Mouse (Mus musculus): Measurements from ENCODE around the gene Map3k14. TPM values are rescaled to one million over a fixed set of nuclear protein-coding genes. Genes with fewer than 3 reads are reported as not detected.
"Not testable (repeated sequence)": the region's sequence is repeated elsewhere in the genome, so short reads cannot be mapped to it uniquely, and the experiment has no call there.

Gene Map3k14
- total RNA-seq, 1 experiment from 2014 or later: 7.0 TPM

- peak; percentile 56 for DNase-seq
These were observed 21.1 kb downstream of the Map3k14 start for GRCm38 (mm10) chr11:103246081-103246730.

DNA sequence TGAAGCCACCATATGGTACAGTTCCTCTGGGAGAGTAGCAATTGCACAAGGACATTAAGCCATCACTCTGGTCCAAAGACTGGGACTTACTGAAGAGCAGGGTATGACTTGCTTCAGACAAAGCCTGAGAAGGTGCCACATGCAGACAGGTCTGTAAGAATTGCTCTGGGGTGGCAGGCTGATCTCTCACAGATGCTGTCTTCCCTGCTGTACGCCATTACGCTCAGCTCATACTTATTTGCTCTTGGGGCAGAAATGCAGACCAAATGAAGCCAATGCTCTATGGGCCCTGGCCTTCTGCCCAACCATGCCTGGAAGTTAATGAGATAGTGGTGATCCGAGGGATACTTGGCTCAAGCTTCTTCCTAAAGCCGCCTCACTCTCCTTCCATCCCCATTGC lies 22.4 kb downstream of the Map3k14 start:
- DNase-seq: no peak

GRCm38 (mm10) chr11:103240740-103241139 lies 26.5 kb downstream of the Map3k14 start:
- DNase-seq: no peak

DNA sequence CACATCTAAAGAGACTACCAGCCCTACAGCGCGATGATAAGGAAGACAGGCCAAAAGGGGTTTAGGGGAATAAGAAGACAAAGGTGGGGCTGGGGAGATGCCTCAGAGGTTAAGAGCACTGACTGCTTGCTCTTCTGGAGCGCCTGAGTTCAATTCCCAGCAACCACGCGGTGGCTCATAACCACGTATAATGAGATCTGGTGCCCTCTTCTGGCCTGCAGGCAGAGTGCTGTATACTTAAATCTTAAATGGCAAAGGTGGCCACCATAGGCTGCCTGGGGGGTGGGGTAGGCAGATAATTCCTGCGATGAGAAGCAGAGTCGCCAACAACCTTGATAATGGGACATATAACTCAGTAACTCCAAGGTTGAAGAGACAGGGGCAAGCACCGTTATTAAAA lies 29.5 kb downstream of the Map3k14 start:
- no peak for DNase-seq

DNA sequence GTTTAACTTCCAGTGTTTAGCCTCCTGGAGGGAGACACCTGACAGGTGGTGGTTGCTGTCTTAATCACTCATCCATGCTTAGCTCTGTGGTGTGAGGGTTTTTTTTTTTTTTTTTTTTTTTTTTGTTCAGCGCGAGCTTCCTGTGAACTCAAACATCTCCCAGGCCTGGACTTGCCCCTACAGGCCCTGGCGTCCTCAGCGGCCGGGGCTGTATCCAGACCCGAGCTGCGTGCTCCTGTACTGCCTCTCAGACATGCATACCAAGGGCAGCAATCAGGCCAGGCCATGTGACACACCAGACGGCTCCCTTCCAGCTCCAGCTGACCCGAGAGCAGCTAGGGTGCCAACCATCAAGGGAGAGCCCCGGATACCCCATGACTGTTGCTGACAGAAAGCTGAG lies 30.4 kb downstream of the Map3k14 start:
- DNase-seq: no peak

DNA sequence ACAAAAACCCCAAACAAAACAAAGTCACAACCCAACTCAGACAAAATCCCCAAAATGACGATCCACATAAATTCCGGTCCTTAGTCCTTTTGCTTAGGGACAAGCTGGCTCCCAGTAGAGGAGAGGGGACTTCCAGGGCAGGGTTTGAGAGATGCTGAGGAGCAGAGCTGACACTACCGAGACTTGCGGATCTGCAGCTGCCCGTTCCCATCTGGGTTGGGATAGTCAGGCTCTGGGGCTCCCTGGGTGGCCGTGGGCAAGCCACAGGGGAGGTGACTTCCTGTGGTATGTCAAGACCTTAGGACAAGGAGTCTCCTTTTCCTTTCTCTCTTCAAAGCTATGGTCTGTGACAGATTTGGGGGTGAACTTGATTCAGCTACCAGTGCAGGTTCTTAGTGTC lies 30.8 kb downstream of the Map3k14 start:
- no peak for DNase-seq

DNA sequence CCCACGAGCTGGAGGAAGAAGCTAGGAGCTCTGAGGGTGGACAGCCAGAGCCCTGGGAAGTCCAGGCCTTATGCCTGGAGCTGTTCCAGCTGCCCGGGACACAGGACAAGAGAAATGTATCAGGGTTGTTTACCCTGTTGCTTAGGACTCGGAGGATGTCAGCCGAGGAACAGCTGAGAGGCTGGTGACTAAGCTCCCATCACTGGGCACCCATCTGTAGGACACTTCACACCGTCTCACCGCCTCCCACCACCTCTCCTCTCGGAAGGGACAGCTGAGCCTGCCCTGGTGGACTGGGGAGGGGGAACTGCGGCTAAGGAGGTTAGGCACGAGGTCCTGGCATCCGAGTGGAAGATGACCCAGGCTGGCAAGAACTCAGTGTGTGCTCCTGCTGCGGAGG lies 31.6 kb downstream of the Map3k14 start:
- no peak for DNase-seq

DNA sequence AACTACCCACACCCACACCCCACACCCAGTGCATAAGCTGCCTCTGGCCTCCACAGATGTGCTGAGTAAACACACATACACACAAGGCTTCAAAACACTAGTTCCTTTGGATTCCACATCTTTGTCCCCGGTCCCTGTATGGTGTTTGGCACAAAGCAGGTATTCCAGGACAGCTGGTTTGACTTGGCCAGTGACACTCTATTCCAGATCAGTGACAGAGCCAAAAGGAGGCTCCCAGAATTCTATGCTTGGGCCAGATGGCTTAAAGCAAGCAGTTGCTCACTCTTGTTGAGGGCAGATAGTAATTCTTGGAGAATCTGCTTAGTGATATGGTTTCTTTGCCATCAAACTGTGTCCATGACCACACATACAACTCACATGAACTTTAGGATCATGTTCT lies 32.8 kb downstream of the Map3k14 start:
- no peak for DNase-seq

DNA sequence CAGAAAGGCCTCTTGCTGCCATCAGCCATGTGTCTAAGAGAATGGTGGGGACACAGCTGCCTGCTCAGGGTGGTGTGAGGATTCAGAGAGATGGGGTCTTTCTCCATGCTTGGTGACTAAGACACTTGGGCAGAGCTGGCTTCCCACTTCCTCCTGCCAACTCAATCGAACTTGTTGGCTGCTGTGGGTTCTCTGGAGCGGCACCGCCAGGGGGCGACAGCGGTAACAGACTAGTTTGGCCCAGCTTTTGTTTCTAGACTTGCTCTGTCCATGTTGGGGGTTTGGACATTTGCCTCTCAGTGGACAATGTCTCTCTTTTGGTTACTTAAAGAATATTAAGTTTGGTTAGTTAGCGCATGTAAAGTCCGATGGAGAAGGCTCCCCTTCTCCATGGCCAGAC lies 34.3 kb downstream of the Map3k14 start:
- peak; percentile 88 for DNase-seq

GRCm38 (mm10) chr11:103231367-103231766 lies 35.9 kb downstream of the Map3k14 start:
- DNase-seq: no peak

DNA sequence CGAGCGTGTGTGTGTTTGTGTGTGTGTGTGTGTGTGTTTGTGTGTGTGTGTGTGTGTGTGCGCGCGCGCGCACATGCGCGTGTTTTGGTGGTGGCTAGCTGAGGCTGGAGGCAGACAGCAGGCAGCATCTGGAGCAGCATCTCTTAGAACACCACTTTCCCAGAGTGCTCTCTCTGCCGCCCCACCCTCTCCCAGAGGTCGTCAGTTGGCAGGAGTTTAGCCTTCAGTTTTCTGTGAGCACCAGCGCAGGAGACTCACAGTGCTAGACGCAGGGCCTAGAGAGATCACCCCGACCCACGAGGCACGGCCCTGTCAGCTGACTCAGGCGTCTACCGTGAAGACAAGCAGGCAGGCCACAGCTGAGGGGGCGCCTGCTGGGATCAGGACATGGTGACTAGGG lies 36.6 kb downstream of the Map3k14 start:
- no peak for DNase-seq

DNA sequence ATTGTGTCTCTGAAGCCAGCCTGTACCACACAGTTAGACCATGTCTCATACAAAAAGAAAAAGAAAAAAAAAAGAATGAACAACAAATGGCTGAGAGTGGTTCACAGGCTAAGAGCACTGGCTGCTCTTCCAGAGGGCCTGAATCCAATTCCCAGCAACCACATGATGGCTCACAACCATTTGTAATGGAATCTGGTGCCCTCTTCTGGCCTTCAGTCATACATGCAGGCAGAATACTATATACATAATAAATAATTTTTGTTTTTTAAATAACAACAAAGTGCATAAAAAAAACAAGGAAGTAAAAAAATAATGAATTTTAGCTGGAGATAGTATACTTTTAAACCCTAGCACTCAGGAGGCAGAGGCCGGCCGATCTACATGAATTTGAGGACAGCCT lies 37.7 kb downstream of the Map3k14 start:
- DNase-seq: no peak

DNA sequence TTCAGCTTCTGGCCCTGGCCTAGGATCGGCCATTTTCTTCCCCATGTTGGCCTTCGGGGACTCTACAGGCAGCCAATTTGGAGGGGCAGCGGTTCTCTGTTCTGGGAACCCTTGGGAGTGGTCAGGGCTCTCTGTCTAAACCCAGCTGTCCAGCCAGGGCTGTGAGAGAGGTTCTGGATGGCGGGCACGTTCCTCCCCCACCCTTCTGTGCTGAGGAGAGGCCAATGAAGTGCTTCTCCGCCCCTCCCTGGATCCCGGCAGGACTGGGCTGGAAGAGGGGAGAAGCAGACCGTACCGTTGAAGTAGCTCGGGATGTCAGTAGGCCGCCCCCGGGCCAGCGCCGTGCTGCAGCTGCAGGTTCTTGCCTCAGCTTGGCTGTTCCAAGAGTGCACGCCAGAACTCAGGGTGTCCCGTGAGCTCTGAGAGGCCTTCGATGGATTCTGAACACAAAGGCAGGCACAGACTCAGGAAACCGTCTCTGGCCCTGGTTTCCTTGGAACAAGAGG lies 43.3 kb downstream of the Map3k14 start:
- no peak for DNase-seq

DNA sequence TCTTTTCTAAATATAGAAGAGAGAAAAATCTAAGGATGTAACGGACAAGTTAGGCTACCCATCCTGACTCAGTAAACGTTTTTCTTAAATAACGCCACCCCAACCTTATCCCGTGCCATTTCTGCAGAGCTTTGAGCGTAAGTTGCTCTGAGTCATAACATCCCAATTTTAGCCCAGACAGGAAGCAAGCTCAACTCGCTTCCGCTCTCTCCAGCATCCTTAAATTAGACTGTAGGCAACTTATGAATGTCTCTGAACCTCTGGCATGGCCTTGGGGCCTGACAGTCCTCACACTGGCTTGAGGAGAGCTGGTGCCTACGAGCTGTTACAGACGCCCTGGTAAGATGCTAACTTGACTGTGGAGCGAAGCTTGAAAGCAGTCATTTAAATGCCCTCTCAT lies 43.8 kb downstream of the Map3k14 start:
- DNase-seq: no peak

DNA sequence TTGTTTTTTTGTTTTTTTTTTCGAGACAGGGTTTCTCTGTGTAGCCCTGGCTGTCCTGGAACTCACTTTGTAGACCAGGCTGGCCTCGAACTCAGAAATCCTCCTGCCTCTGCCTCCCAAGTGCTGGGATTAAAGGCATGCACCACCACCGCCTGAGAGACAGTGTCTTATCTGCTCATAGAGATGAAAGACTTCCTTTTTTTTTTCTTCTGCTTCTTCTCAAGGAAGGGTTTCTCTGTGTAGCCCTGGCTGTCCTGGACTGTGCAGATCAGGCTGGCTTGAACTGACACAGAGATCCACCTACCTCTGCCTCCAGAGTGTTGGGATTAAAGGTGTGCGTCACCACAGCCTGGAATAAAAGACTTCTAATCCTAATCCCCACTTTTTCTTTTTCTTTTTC lies 44.6 kb downstream of the Map3k14 start:
- not testable (repeated sequence) for DNase-seq

DNA sequence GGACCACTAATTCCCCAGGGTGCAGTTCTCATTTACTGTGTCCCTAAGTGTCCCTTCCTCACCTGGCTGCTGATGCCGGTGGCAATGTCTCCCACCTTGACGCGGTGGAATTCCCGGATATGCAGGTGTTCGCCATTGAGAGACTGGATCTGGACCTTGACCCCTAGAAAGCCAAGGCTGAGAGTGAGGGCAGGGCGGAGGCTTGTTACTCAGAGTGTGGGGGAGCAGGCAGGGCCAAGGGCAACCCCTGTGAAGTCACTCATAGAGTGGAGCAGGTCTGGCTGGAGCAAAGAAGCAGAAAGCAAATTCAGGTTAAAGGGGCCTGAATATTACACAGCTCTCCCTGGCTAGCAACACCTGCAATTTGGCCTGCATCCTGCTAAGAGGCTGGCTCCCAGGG lies 45.8 kb downstream of the Map3k14 start:
- no peak for DNase-seq

DNA sequence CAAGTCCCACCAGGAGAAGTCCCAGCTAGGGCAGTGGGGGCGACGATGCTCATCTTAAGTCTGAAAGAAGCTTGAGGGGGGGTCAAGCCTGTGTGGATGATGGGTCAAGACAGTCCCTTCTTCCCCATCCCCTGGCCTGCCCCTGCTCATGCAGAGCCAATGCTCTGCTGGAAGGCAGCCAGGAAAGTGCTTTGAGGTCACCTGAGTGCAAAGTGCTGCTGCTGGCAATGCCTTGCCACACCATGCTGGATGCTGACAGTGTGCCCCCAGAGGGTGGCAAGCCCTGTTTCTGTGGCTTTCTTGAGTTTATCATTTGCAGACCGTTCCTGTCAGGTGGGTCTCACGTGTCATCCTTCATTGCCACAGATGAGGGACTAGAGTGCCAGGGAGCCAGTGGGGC lies 47.3 kb downstream of the Map3k14 start:
- DNase-seq: no peak

DNA sequence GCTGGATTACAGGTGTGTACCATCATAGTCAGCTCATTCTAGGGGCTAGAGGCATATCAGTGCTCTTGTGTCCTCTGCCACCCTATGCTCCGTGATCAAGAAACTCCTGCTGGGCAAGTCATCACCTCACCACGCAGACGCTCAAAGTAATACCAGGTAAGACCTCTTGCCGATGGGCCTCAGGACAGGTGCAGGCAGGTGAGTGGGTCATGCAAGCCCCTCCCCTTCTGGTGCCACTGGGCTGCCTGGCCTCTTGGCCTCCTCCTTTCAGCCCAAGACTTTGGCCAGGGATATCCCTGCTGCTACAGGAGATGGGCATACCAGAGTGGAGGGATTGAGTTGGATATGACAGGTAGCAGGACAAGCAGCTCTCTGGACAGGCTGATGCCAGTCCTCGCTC lies 48.0 kb downstream of the Map3k14 start:
- no peak for DNase-seq

DNA sequence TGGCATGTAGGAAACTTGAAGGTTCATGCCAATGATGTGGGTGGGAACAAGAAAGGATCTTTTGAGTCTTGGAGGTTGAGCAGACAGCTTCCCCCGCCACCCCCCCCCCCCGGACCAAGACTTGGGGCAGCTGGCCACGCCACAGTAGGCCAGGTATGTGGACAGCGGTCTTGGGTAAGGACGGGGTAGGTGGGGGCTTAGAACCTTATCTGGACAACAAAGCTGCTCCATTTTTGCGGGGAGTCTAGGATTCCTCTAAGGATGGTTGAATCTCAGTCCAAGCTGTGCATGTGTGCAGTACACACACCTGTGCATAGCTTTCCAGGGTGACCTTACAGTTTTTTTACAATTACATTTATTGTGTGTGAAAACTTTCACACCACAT lies 48.8 kb downstream of the Map3k14 start:
- DNase-seq: no peak

GRCm38 (mm10) chr11:103217790-103218516 lies 49.3 kb downstream of the Map3k14 start, which contains the start of gene Spata32:
TSS of gene Spata32 (minus strand) at chr11:103218432.
- DNase-seq: peak; percentile 69

DNA sequence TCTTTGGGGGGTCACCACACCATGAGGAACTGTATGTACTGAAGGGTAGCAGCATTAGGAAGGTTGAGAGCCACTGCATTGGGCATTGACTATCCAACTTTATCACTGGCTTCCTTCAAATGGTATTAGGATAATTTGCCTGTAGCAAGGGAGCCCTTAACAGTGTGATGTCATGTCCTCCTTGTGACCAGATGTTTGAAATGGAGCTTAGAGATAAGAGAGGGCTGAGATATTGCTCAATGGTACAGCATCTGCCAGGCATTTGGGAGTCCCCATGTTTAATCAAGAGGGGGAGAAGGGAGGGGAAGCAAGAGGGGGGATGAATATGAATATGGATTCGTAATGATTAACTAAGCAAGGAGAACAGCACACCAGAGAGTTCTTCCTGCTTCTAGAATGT lies 51.9 kb downstream of the Map3k14 start:
- no peak for DNase-seq

- DNase-seq: no peak
These were observed 53.6 kb downstream of the Map3k14 start for GRCm38 (mm10) chr11:103213712-103214111.

GRCm38 (mm10) chr11:103210291-103210690 lies 57.0 kb downstream of the Map3k14 start:
- DNase-seq: no peak

- no peak for DNase-seq
These were observed 58.8 kb downstream of the Map3k14 start, which contains the start of gene 1700023F06Rik for GRCm38 (mm10) chr11:103208458-103208857. TSS of gene 1700023F06Rik (minus strand) at chr11:103208558.
